In the genomic region with DNA sequence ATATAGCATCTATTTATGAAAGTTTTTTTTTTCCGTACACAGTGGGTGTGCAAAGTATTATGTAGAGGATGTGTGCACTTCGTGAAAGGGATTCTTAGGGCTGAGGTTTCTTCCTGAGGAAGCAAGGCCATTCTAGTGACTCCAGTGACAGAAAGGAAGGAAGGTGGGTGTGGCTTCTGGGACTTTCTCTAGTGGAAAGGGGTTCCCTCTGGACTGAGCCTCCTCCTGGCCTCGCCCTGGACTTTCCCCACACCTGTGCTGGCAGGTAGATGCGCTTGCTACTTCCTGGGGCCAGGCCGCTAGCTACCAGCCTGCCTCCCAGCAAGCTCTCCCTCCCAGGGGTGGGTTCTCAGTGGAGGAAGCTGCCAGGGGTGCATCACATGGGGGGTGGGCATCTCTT, we compare ENCODE assay signal across 7 mouse cellular contexts. TPM values are rescaled to one million over a fixed set of nuclear protein-coding genes. Genes with fewer than 3 reads are reported as not detected.
DNase-seq lines count a peak whose midpoint lies in the region; ATAC-seq and TF ChIP-seq lines count a peak whose summit lies in the region.

No protein-coding gene starts in this region.

- DNase-seq in ES-E14 (ENCODE audit: low read depth, low spot score) = no peak
- peak; percentile 41 for DNase-seq in yolk sac, embryonic 10.5 days (ENCODE audit: low spot score)
- DNase-seq in right cerebral cortex, postnatal 4 days = no peak
- DNase-seq in cerebellum, adult 9-10 months = no peak

- H3K4me3 ChIP-seq in ES-E14 (ENCODE audit: insufficient read depth in 1 of 2, low read depth in 1 of 2, low read length in 2 of 2, poor library complexity in 1 of 2, severe bottlenecking in 1 of 2) = peak overlapping the region; percentile 64 to 77
- peak overlapping the region; percentile 67 for H3K4me3 ChIP-seq in embryonic facial prominence, embryonic 13.5 days
- peak overlapping the region; percentile 58 for H3K4me3 ChIP-seq in hindbrain, embryonic 15.5 days
- peak overlapping the region; percentile 65 for H3K4me3 ChIP-seq in liver, embryonic 16.5 days (ENCODE audit: low read depth, low read length)

- no peaks in the 10 kb centered on the region for H3K27me3 ChIP-seq in embryonic facial prominence, embryonic 13.5 days
- no peaks in the 10 kb centered on the region for H3K27me3 ChIP-seq in hindbrain, embryonic 15.5 days
- H3K27me3 ChIP-seq in liver, embryonic 16.5 days (ENCODE audit: control insufficient read depth, insufficient read depth, low read depth, low read length) = peaks cover 14% of the 10 kb centered on the region

- peaks cover 2% of the 10 kb centered on the region; the same call in 1 of the 2 replicates for H3K36me3 ChIP-seq in ES-E14 (ENCODE audit: control insufficient read depth, insufficient read depth, low read length, poor library complexity, severe bottlenecking)
- no peaks in the 10 kb centered on the region for H3K36me3 ChIP-seq in embryonic facial prominence, embryonic 13.5 days
- no peaks in the 10 kb centered on the region for H3K36me3 ChIP-seq in hindbrain, embryonic 15.5 days
- H3K36me3 ChIP-seq in liver, embryonic 16.5 days (ENCODE audit: control insufficient read depth, insufficient read depth) = no peaks in the 10 kb centered on the region

- H3K27ac ChIP-seq in ES-E14 (ENCODE audit: insufficient read depth, low read depth, low read length, poor library complexity, severe bottlenecking) = no peak overlapping the region
- no peak overlapping the region for H3K27ac ChIP-seq in embryonic facial prominence, embryonic 13.5 days
- H3K27ac ChIP-seq in hindbrain, embryonic 15.5 days (replicated peaks) = no peak overlapping the region
- H3K27ac ChIP-seq in liver, embryonic 16.5 days (ENCODE audit: low read length) = no peak overlapping the region

- H3K4me1 ChIP-seq in ES-E14 (ENCODE audit: control insufficient read depth in 2 of 2, insufficient read depth in 2 of 2, low read length in 2 of 2, poor library complexity in 1 of 2) = peaks cover 0 to 9% of the 10 kb centered on the region in 2 experiments
- H3K4me1 ChIP-seq in embryonic facial prominence, embryonic 13.5 days = peaks cover 49% of the 10 kb centered on the region
- H3K4me1 ChIP-seq in hindbrain, embryonic 15.5 days (replicated peaks) = peaks cover 36% of the 10 kb centered on the region
- no peaks in the 10 kb centered on the region; the same call in none of the 2 replicates for H3K4me1 ChIP-seq in liver, embryonic 16.5 days (ENCODE audit: control insufficient read depth, low read depth, low read length)

- H3K4me2 ChIP-seq in embryonic facial prominence, embryonic 13.5 days = peak overlapping the region; percentile 88
- peak overlapping the region; percentile 76 for H3K4me2 ChIP-seq in hindbrain, embryonic 15.5 days
- H3K4me2 ChIP-seq in liver, embryonic 16.5 days (ENCODE audit: low read depth, low read length) = peak overlapping the region; percentile 66

- WGBS in embryonic facial prominence, embryonic 13.5 days = 65% methylated on average over 5 of the region's 5 CpGs
- 87% methylated on average over 5 of the region's 5 CpGs for WGBS in hindbrain, embryonic 15.5 days
- 35% methylated on average over 5 of the region's 5 CpGs for WGBS in liver, embryonic 16.5 days (ENCODE audit: insufficient replicate concordance)

- no peak overlapping the region for H3K9ac ChIP-seq in ES-E14 (ENCODE audit: insufficient read depth, low read depth, low read length, poor library complexity, severe bottlenecking)
- H3K9ac ChIP-seq in embryonic facial prominence, embryonic 13.5 days = peak overlapping the region; percentile 87
- peak overlapping the region; percentile 72 for H3K9ac ChIP-seq in hindbrain, embryonic 15.5 days
- H3K9ac ChIP-seq in liver, embryonic 16.5 days (ENCODE audit: low read depth, low read length) = no peak overlapping the region

- in situ Hi-C loops in ES-E14 (cut with MboI; ENCODE audit: low sequenced_read_pairs in 2 of 2, unreplicated experiment in 2 of 2) = no loop called here

- no peaks in the 10 kb centered on the region for H3K9me3 ChIP-seq in ES-E14 (ENCODE audit: control insufficient read depth, insufficient read depth, low read depth, low read length)
- H3K9me3 ChIP-seq in embryonic facial prominence, embryonic 13.5 days = no peaks in the 10 kb centered on the region
- H3K9me3 ChIP-seq in hindbrain, embryonic 15.5 days = no peaks in the 10 kb centered on the region
- H3K9me3 ChIP-seq in liver, embryonic 16.5 days (replicated peaks; ENCODE audit: control insufficient read depth, low read length) = no peaks in the 10 kb centered on the region

- ATAC-seq in embryonic facial prominence, embryonic 13.5 days (ENCODE audit: insufficient number of reproducible peaks, insufficient read depth, low FRiP score, low TSS enrichment, low read depth) = no peak
- no peak for ATAC-seq in hindbrain, embryonic 15.5 days (ENCODE audit: low FRiP score, low read depth)
- no peak for ATAC-seq in liver, embryonic 16.5 days (ENCODE audit: low read depth)

TF ChIP-seq in ES-E14, 5 proteins besides CTCF, POLR2A, EP300 and RAD21:
- TF ChIP-seq ZC3H11A (IDR thresholded peaks at IDR 0.05; ENCODE audit: borderline replicate concordance, low read depth, low read length) (no peak), CHD2 (IDR thresholded peaks at IDR 0.05; ENCODE audit: low read depth, low read length) (no peak), MAFK (IDR thresholded peaks at IDR 0.05; ENCODE audit: insufficient read depth, low read depth, low read length) (no peak), HCFC1 (IDR thresholded peaks at IDR 0.05; ENCODE audit: borderline replicate concordance, insufficient read depth, low read length) (no peak), ZNF384 (IDR thresholded peaks at IDR 0.05; ENCODE audit: low read depth, low read length) (no peak)

RNA-seq across cellular contexts. Expression of a gene that starts 1.7 kb away (rescaled TPM):
- 350 and 387 TPM in 2 replicates for total RNA-seq in ES-E14 (2012; rRNA removed)
- polyA plus RNA-seq in embryonic facial prominence, embryonic 13.5 days (2015; fragmentation: Nextera tagmentation; extraction: Ambion mirVana) = 23.9 and 30.7 TPM in 2 replicates
- polyA plus RNA-seq in hindbrain, embryonic 15.5 days (2015; fragmentation: Nextera tagmentation; extraction: Ambion mirVana) = 7.8 and 22.5 TPM in 2 replicates
- 4.4 and 4.8 TPM in 2 replicates for polyA plus RNA-seq in liver, embryonic 16.5 days (2015; fragmentation: Nextera tagmentation; extraction: Ambion mirVana)

RNA-seq across cellular contexts. Expression of a gene that starts 28.1 kb away (rescaled TPM):
- total RNA-seq in ES-E14 (2012; rRNA removed) = not detected in 2 replicates
- not detected in 2 replicates for polyA plus RNA-seq in embryonic facial prominence, embryonic 13.5 days (2015; fragmentation: Nextera tagmentation; extraction: Ambion mirVana)
- polyA plus RNA-seq in hindbrain, embryonic 15.5 days (2015; fragmentation: Nextera tagmentation; extraction: Ambion mirVana) = 0.49 and 0.52 TPM in 2 replicates
- polyA plus RNA-seq in liver, embryonic 16.5 days (2015; fragmentation: Nextera tagmentation; extraction: Ambion mirVana) = not detected in 2 replicates

Comparison
In these comparisons a context has a peak if more than half of its experiments do, and no peak if none do; other contexts are left out.
1. H3K9ac ChIP-seq: peak in embryonic facial prominence, embryonic 13.5 days (single experiment) and hindbrain, embryonic 15.5 days (single experiment); none in ES-E14 (single experiment) and liver, embryonic 16.5 days (single experiment).
2. Peak in every context shown above with its lines, with median percentiles within 50 percentile points of each other: H3K4me3 ChIP-seq and H3K4me2 ChIP-seq.